ENCODE assay signal across 10 mouse cellular contexts in genomic region chr12:71113675-71114288, GRCm38 (mm10). TPM values are rescaled to one million over a fixed set of nuclear protein-coding genes. Genes with fewer than 3 reads are reported as not detected.
DNase-seq lines count a peak whose midpoint lies in the region; ATAC-seq and TF ChIP-seq lines count a peak whose summit lies in the region.
"Had no signal": no experiment of that assay in that cellular context is flagged by ENCODE, and none has a peak within 500 bp of the region (broad histone marks: within the 10 kb centered on the region; RNA-seq: fewer than 3 reads in every experiment).

No protein-coding gene starts in this region.

- TF ChIP-seq CTCF in gastrocnemius, adult 2 months (IDR thresholded peaks at IDR 0.05): no peak
- TF ChIP-seq CTCF in liver, embryonic 14.5 days (IDR thresholded peaks at IDR 0.05; ENCODE audit: low read depth): no peak

- peak overlapping the region; percentile 60 for H3K9ac ChIP-seq in heart, embryonic 13.5 days
- no peak overlapping the region for H3K9ac ChIP-seq in liver, embryonic 14.5 days (replicated peaks)
- H3K9ac ChIP-seq in neural tube, embryonic 12.5 days: no peak overlapping the region

- H3K4me3 ChIP-seq in gastrocnemius, adult 2 months: no peak overlapping the region
- peak overlapping the region; percentile 18 for H3K4me3 ChIP-seq in heart, embryonic 13.5 days
- no peak overlapping the region for H3K4me3 ChIP-seq in liver, embryonic 14.5 days (ENCODE audit: insufficient read depth in 1 of 2, low read depth in 2 of 2, low read length in 2 of 2)
- H3K4me3 ChIP-seq in neural tube, embryonic 12.5 days: no peak overlapping the region

- no peak for ATAC-seq in heart, embryonic 13.5 days (ENCODE audit: extremely low read depth, insufficient number of reproducible peaks, low FRiP score, low TSS enrichment)
- no peak for ATAC-seq in liver, embryonic 14.5 days (ENCODE audit: insufficient read depth)
- ATAC-seq in neural tube, embryonic 12.5 days (ENCODE audit: low FRiP score, low read depth): no peak

- H3K9me3 ChIP-seq in heart, embryonic 13.5 days: no peaks in the 10 kb centered on the region
- no peaks in the 10 kb centered on the region for H3K9me3 ChIP-seq in liver, embryonic 14.5 days (ENCODE audit: control insufficient read depth, low read length)
- no peaks in the 10 kb centered on the region for H3K9me3 ChIP-seq in neural tube, embryonic 12.5 days

- intact Hi-C loops in gastrocnemius, adult 2 months (cut with DNase I): no loop called here

- DNase-seq in gastrocnemius, adult 2 months: peak; percentile 34
- no peak for DNase-seq in gastrocnemius, postnatal 10 days
- DNase-seq in cerebellum, postnatal 36 days: peak; percentile 21 to 40
- DNase-seq in kidney, postnatal 36 days: peak; percentile 72 to 81
- peak; percentile 28 to 39 (median 29) for DNase-seq in liver, embryonic 14.5 days (ENCODE audit: low read depth in 3 of 3, low spot score in 3 of 3)
- peak; percentile 34 to 59 for DNase-seq in thymus, adult 18-20 months

- H3K4me2 ChIP-seq in heart, embryonic 13.5 days: peak overlapping the region; percentile 58
- peak overlapping the region; percentile 31; the same call in 1 of the 2 replicates for H3K4me2 ChIP-seq in liver, embryonic 14.5 days (ENCODE audit: low read depth)
- 0 out of 2 replicates have a peak overlapping the region, but pooled peaks have one; percentile 18 for H3K4me2 ChIP-seq in neural tube, embryonic 12.5 days (replicated peaks)

- no peak for TF ChIP-seq EP300 in liver, embryonic 14.5 days (IDR thresholded peaks at IDR 0.05; ENCODE audit: low read depth)

- no peaks in the 10 kb centered on the region; the same call in 1 of the 2 replicates for H3K27me3 ChIP-seq in heart, embryonic 13.5 days (replicated peaks)
- H3K27me3 ChIP-seq in liver, embryonic 14.5 days (ENCODE audit: control insufficient read depth, insufficient read depth, low read length): no peaks in the 10 kb centered on the region
- peaks cover 7% of the 10 kb centered on the region for H3K27me3 ChIP-seq in neural tube, embryonic 12.5 days (replicated peaks)

- H3K4me1 ChIP-seq in heart, embryonic 13.5 days: peaks cover 33% of the 10 kb centered on the region
- peaks cover 0 to 15% of the 10 kb centered on the region in 2 experiments; a peak in 2 of 4 replicates for H3K4me1 ChIP-seq in liver, embryonic 14.5 days (replicated peaks; ENCODE audit: control insufficient read depth in 2 of 2, insufficient read depth in 2 of 2, low read length in 1 of 2)
- no peaks in the 10 kb centered on the region for H3K4me1 ChIP-seq in neural tube, embryonic 12.5 days

- 28% methylated on average over 12 of the region's 12 CpGs for WGBS in heart, embryonic 13.5 days
- WGBS in liver, embryonic 14.5 days (ENCODE audit: insufficient replicate concordance): 11% methylated on average over 12 of the region's 12 CpGs
- WGBS in neural tube, embryonic 12.5 days: 32% methylated on average over 12 of the region's 12 CpGs

- no peaks in the 10 kb centered on the region for H3K36me3 ChIP-seq in heart, embryonic 13.5 days
- no peaks in the 10 kb centered on the region for H3K36me3 ChIP-seq in liver, embryonic 14.5 days (replicated peaks; ENCODE audit: control insufficient read depth, insufficient read depth, low read depth)
- no peaks in the 10 kb centered on the region for H3K36me3 ChIP-seq in neural tube, embryonic 12.5 days

- no peak overlapping the region for H3K27ac ChIP-seq in gastrocnemius, adult 2 months
- peak overlapping the region; percentile 30 for H3K27ac ChIP-seq in heart, embryonic 13.5 days (replicated peaks)
- H3K27ac ChIP-seq in liver, embryonic 14.5 days: no peak overlapping the region
- no peak overlapping the region for H3K27ac ChIP-seq in neural tube, embryonic 12.5 days

RNA-seq across cellular contexts. Expression of gene Tomm20l, which starts 2.6 kb away (rescaled TPM):
- not detected for total RNA-seq in gastrocnemius, adult 2 months (2021)
- total RNA-seq in gastrocnemius, postnatal 10 days (2021): not detected
- polyA plus RNA-seq in heart, embryonic 13.5 days (2015; fragmentation: Nextera tagmentation; extraction: Ambion mirVana): 0.29 TPM in 1 of 2 replicates, not detected in the other
- not detected in 2 replicates for polyA plus RNA-seq in liver, embryonic 14.5 days (2012; rRNA removed)
- not detected in 2 replicates for polyA plus RNA-seq in liver, embryonic 14.5 days (2014; fragmentation: Nextera tagmentation; extraction: Ambion mirVana)
- not detected in 2 replicates for polyA plus RNA-seq in neural tube, embryonic 12.5 days (2016; fragmentation: Nextera tagmentation; extraction: Ambion mirVana)
- total RNA-seq: ES-E14; left cerebral cortex, adult 8-10 months had no signal

RNA-seq across cellular contexts. Expression of gene Timm9, which starts 22.7 kb away (rescaled TPM):
- total RNA-seq in gastrocnemius, adult 2 months (2021): 10 to 100 TPM; 26.5 to 32.6 TPM
- total RNA-seq in gastrocnemius, postnatal 10 days (2021): 10 to 100 TPM; 26.7 to 32.8 TPM
- polyA plus RNA-seq in heart, embryonic 13.5 days (2015; fragmentation: Nextera tagmentation; extraction: Ambion mirVana): 93.3 and 116 TPM in 2 replicates
- polyA plus RNA-seq in liver, embryonic 14.5 days (2012; rRNA removed): 13.0 and 23.7 TPM in 2 replicates
- polyA plus RNA-seq in liver, embryonic 14.5 days (2014; fragmentation: Nextera tagmentation; extraction: Ambion mirVana): 40.2 and 43.4 TPM in 2 replicates
- 79.4 and 86.6 TPM in 2 replicates for polyA plus RNA-seq in neural tube, embryonic 12.5 days (2016; fragmentation: Nextera tagmentation; extraction: Ambion mirVana)

RNA-seq across cellular contexts. Expression of gene 2700049A03Rik, which starts 22.9 kb away (rescaled TPM):
- total RNA-seq in gastrocnemius, adult 2 months (2021): 1 to 10 TPM; 3.3 to 4.8 TPM
- total RNA-seq in gastrocnemius, postnatal 10 days (2021): 1 to 10 TPM; 3.0 to 4.9 TPM
- 9.2 and 10.4 TPM in 2 replicates for polyA plus RNA-seq in heart, embryonic 13.5 days (2015; fragmentation: Nextera tagmentation; extraction: Ambion mirVana)
- polyA plus RNA-seq in liver, embryonic 14.5 days (2012; rRNA removed): 2.0 and 2.7 TPM in 2 replicates
- polyA plus RNA-seq in liver, embryonic 14.5 days (2014; fragmentation: Nextera tagmentation; extraction: Ambion mirVana): 4.1 and 4.2 TPM in 2 replicates
- polyA plus RNA-seq in neural tube, embryonic 12.5 days (2016; fragmentation: Nextera tagmentation; extraction: Ambion mirVana): 15.1 and 16.1 TPM in 2 replicates
